Mouse (Mus musculus) CH12.LX (cell line): ENCODE results near the gene Nelfb. TPM values are rescaled to one million over a fixed set of nuclear protein-coding genes. Genes with fewer than 3 reads are reported as not detected.
A peak's percentile ranks its signal among the peaks of the same experiment; 100 is the strongest.

Source experiments
- DNase-seq: peaks from one replicate; pipeline ENCODE4 v3.0.0-alpha.2; 2013; ENCODE audit errors: extremely low read depth
- H3K27ac ChIP-seq: 2 replicates; pipeline ENCODE4 v1.5.1; 2012; ENCODE audit warnings: low read depth, mild to moderate bottlenecking, control low read depth, moderate library complexity; ENCODE audit not compliant: insufficient read depth
- H3K27me3 ChIP-seq: replicated peaks from 2 replicates; pipeline ENCODE3; 2012; ENCODE audit warnings: inconsistent platforms
- H3K36me3 ChIP-seq, 2 experiments: replicated peaks in 1 of 2; 2 replicates each; pipeline versions ENCODE3 to v1.6.1; 2012; ENCODE audit warnings: inconsistent platforms in 1 of 2, low read length in 1 of 2, mild to moderate bottlenecking in 1 of 2, mixed read lengths in 1 of 2, moderate library complexity in 1 of 2; ENCODE audit not compliant: control insufficient read depth in 1 of 2, insufficient read depth in 1 of 2
- H3K4me1 ChIP-seq, 2 experiments: 2 replicates each; pipeline ENCODE4 v1.6.1; 2012; ENCODE audit warnings: inconsistent platforms in 1 of 2, moderate library complexity in 1 of 2; ENCODE audit not compliant: insufficient read depth in 2 of 2, control insufficient read depth in 1 of 2
- H3K4me2 ChIP-seq: 2 replicates; pipeline ENCODE4 v1.6.1; 2012; ENCODE audit warnings: low read depth, mild to moderate bottlenecking, control low read depth; ENCODE audit not compliant: poor library complexity, insufficient read depth, severe bottlenecking
- H3K4me3 ChIP-seq, 3 experiments: fragments of 150-350 bp in 1 of 3; sonication (generic) in 1 of 3; replicated peaks in 1 of 3; 2 replicates each; pipeline versions ENCODE3 to v1.5.1; 2011 to 2012; ENCODE audit warnings: low read depth in 2 of 3, low read length in 2 of 3, mild to moderate bottlenecking in 2 of 3, moderate library complexity in 2 of 3, control low read depth in 1 of 3, improper control_type of control experiment in 1 of 3, inconsistent platforms in 1 of 3, mixed read lengths in 1 of 3; ENCODE audit not compliant: poor library complexity in 1 of 3
- H3K79me2 ChIP-seq: replicated peaks from 2 replicates; pipeline ENCODE4 v1.6.1; 2012; ENCODE audit warnings: mild to moderate bottlenecking, moderate library complexity; ENCODE audit not compliant: control insufficient read depth, poor library complexity, insufficient read depth, severe bottlenecking; ENCODE audit errors: extremely low read depth
- H3K9ac ChIP-seq: 2 replicates; pipeline ENCODE4 v1.6.1; 2012; ENCODE audit warnings: low read depth, mild to moderate bottlenecking, control low read depth, moderate library complexity; ENCODE audit not compliant: insufficient read depth
- H3K9me3 ChIP-seq: replicated peaks from 2 replicates; pipeline ENCODE3; 2012; ENCODE audit warnings: low read length, inconsistent platforms, mixed read lengths
- CTCF ChIP-seq, 2 experiments: IDR thresholded peaks in 1 of 2; conservative IDR thresholded peaks in 1 of 2; 2 replicates each; pipeline ENCODE4 v1.5.1; 2011 to 2012; ENCODE audit warnings: low read depth in 2 of 2, low read length in 2 of 2, improper control_type of control experiment in 1 of 2, inconsistent platforms in 1 of 2, mild to moderate bottlenecking in 1 of 2, moderate library complexity in 1 of 2
- ELF1 ChIP-seq: IDR thresholded peaks from 2 replicates; pipeline ENCODE4 v1.6.1; 2014; ENCODE audit warnings: low read depth, mild to moderate bottlenecking, inconsistent platforms, low read length, improper control_type of control experiment
- ETS1 ChIP-seq: conservative IDR thresholded peaks from 2 replicates; pipeline ENCODE4 v1.6.1; 2012; ENCODE audit warnings: low read depth, mild to moderate bottlenecking, inconsistent platforms, low read length, improper control_type of control experiment, moderate library complexity
- JUND ChIP-seq: conservative IDR thresholded peaks from 2 replicates; pipeline ENCODE4 v1.6.1; 2011; ENCODE audit warnings: low read depth, low read length, improper control_type of control experiment
- MEF2A ChIP-seq: IDR thresholded peaks from 2 replicates; pipeline ENCODE4 v1.6.1; 2014; ENCODE audit warnings: low read depth, mild to moderate bottlenecking, inconsistent platforms, low read length, improper control_type of control experiment, borderline replicate concordance
- MXI1 ChIP-seq: IDR thresholded peaks from 2 replicates; pipeline ENCODE4 v1.6.1; 2011; ENCODE audit warnings: mild to moderate bottlenecking, low read depth, low read length, improper control_type of control experiment
- MYC ChIP-seq: IDR thresholded peaks from 2 replicates; pipeline ENCODE4 v1.6.1; 2011; ENCODE audit warnings: low read depth, mild to moderate bottlenecking, improper control_type of control experiment, low read length
- PAX5 ChIP-seq: IDR thresholded peaks from 2 replicates; pipeline ENCODE4 v1.6.1; 2012; ENCODE audit warnings: low read length, inconsistent platforms, mixed read lengths
- RAD21 ChIP-seq: IDR thresholded peaks from 2 replicates; pipeline ENCODE4 v1.6.1; 2011; ENCODE audit warnings: low read depth, mild to moderate bottlenecking, low read length, improper control_type of control experiment, moderate library complexity
- RCOR1 ChIP-seq: conservative IDR thresholded peaks from 2 replicates; pipeline ENCODE4 v1.6.1; 2012; ENCODE audit warnings: low read depth, mild to moderate bottlenecking, inconsistent platforms, low read length, improper control_type of control experiment
- USF1 ChIP-seq: IDR thresholded peaks from 2 replicates; pipeline ENCODE4 v1.6.1; 2014; ENCODE audit warnings: low read depth, mild to moderate bottlenecking, inconsistent platforms, low read length, improper control_type of control experiment
- ZC3H11A ChIP-seq: IDR thresholded peaks from 2 replicates; pipeline ENCODE4 v1.6.1; 2012; ENCODE audit warnings: low read depth, mild to moderate bottlenecking, inconsistent platforms, low read length, improper control_type of control experiment
- ZNF384 ChIP-seq: IDR thresholded peaks from 2 replicates; pipeline ENCODE4 v1.6.1; 2012; ENCODE audit warnings: low read depth, low read length, improper control_type of control experiment, inconsistent platforms
- dilution Hi-C: fragments of 300-500 bp; cut with MboI; formaldehyde crosslinking; loops from 2 replicates; pipeline ENCODE4 v1.14.3; 2020; ENCODE audit warnings: low sequenced_read_pairs; ENCODE audit not compliant: extremely low pct_unique_long_range_greater_than_20kb, extremely low pct_ligation_motif_present
- in situ Hi-C: fragments of 300-500 bp; cut with MboI; formaldehyde crosslinking; loops from 3 replicates; pipeline ENCODE4 v1.14.3; 2019; ENCODE audit warnings: low sequenced_read_pairs, low pct_ligation_motif_present, low pct_unique_long_range_greater_than_20kb, mixed read lengths
- polyA plus RNA-seq: library from polyadenylated mRNA; unstranded; fragments of >175 nt; gene quantifications from 2 replicates; pipeline ENCODE4 v1.2.1, GENCODE M21; 2012; ENCODE audit warnings: low read depth; ENCODE audit not compliant: insufficient read length
- total RNA-seq, 2 experiments: library from RNA; depleted of rRNA; stranded (reverse); fragments of 300-350 nt in 1 of 2; fragments of >200 nt in 1 of 2; gene quantifications; 2 replicates each; pipeline ENCODE4 v1.2.3; 2012 to 2014

The Nelfb gene
- total and polyA plus RNA-seq, 3 experiments, result 53.6 to 58.0 (median 57.0) TPM

DNA sequence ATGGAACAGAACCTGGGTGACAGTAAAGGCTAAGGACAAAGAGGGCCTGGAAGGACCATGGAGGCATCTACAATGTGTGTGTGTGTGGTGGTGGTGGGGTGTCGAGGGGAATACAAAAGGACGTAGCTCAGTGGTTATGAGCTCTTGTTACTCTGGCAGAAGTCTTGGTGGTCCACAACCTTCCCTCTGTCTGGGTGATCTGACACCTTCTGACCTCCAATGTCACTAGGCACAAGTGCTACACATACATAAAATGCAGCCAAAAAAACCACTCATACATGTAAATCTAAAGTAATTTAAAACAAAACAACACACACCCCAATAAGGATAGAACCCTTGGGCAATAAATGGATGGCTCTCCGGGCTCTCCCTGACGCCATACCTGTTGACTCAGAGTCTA, 16.1 kb upstream of the Nelfb start:
- H3K4me2 ChIP-seq, result no peak overlapping the region
- H3K36me3 ChIP-seq, result peaks cover 8 to 14% of the 10 kb centered on the region in 2 experiments
- peaks cover 34% of the 10 kb centered on the region for H3K27me3 ChIP-seq
- in situ Hi-C loops (no loop called here), dilution Hi-C loops (no loop called here)
- no peak overlapping the region for H3K4me3 ChIP-seq
- H3K4me1 ChIP-seq, result peaks cover 6 to 27% of the 10 kb centered on the region in 2 experiments; a peak in 3 of 4 replicates
- DNase-seq, result no peak
- H3K9me3 ChIP-seq, result no peaks in the 10 kb centered on the region
- peaks cover 9% of the 10 kb centered on the region for H3K79me2 ChIP-seq
- no peak overlapping the region for H3K27ac ChIP-seq
- TF ChIP-seq USF1, result no peak
- no peak for TF ChIP-seq PAX5
- no peak for TF ChIP-seq MEF2A
- TF ChIP-seq RAD21, result no peak
- TF ChIP-seq, all 38 proteins: peak for 0
- no peak overlapping the region for H3K9ac ChIP-seq

DNA sequence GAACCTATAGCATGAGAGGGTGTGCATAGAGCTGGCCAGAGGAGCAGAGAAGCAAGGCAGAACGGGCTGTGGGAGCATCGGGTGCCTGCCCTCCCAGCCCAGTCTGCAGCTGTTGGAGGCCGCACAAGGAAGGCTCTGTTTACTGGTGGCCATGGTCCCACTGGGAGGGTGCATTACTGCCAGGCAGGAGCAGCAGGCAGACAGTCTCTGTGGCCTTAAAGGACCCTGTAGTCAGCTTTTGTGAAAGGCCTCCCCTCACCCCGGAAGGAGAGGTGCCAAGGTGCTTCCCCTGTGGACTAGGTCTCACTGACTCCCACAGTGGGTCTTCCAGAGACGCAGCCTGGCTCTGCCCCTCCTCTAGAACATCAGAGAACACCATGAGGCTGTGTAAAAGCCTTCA, 15.6 kb upstream of the Nelfb start:
- in situ Hi-C loops (no loop called here), dilution Hi-C loops (no loop called here)
- peaks cover 13 to 19% of the 10 kb centered on the region in 2 experiments for H3K36me3 ChIP-seq
- peaks cover 9% of the 10 kb centered on the region for H3K79me2 ChIP-seq
- no peak overlapping the region for H3K4me2 ChIP-seq
- peaks cover 10 to 29% of the 10 kb centered on the region in 2 experiments; a peak in 3 of 4 replicates for H3K4me1 ChIP-seq
- H3K9me3 ChIP-seq, result no peaks in the 10 kb centered on the region
- no peak overlapping the region for H3K9ac ChIP-seq
- H3K4me3 ChIP-seq, result no peak overlapping the region
- peaks cover 30% of the 10 kb centered on the region for H3K27me3 ChIP-seq
- TF ChIP-seq ELF1 (no peak), MYC (no peak), JUND (no peak), RCOR1 (no peak), MXI1 (no peak), CTCF (conservative IDR thresholded peaks at IDR 0.05 in 1 of 2, IDR thresholded peaks at IDR 0.05 in 1 of 2; ENCODE audit: low read depth in 2 of 2, low read length in 2 of 2) (no peak)
- no peak overlapping the region for H3K27ac ChIP-seq
- no peak for DNase-seq

DNA sequence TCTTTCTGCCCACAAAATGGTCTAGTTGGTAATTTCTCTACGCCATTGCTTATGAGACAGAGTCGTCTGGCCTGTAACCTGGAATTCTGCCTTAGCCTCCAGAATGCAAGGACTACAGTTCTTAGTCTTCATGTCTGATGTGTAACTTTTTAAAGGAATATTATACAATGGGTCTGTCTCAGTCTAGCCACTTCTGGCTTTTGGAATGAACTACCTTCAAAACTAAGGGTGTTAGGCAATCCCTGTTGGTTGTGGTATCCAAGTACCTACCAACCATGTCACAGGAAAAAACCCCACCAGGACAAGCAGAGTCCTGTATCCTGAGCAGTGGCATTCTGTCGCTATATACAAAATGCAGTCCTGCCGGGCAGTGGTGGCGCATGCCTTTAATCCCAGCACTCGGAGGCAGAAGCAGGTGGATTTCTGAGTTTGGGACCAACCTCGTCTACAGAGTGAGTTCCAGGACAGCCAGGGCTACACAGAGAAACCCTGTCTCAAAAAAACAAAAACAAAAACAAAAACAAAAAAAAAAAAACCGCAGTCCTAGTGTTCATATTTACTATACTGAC, 14.6 kb upstream of the Nelfb start:
- TF ChIP-seq MYC (no peak), MXI1 (no peak), ETS1 (no peak), ZNF384 (no peak), ELF1 (no peak), ZC3H11A (no peak)
- H3K4me3 ChIP-seq, result peak overlapping the region in 2 of 3 experiments; percentile 61 to 62
- no peak for DNase-seq
- no peaks in the 10 kb centered on the region for H3K9me3 ChIP-seq
- H3K27me3 ChIP-seq, result peaks cover 20% of the 10 kb centered on the region
- dilution Hi-C loops, result no loop called here
- in situ Hi-C loops, result no loop called here
- peak overlapping the region; percentile 89; the same call in 1 of the 2 replicates for H3K9ac ChIP-seq
- peak overlapping the region; percentile 76 for H3K4me2 ChIP-seq
- no peak overlapping the region for H3K27ac ChIP-seq
- peaks cover 22 to 26% of the 10 kb centered on the region in 2 experiments for H3K36me3 ChIP-seq
- H3K4me1 ChIP-seq, result peaks cover 13 to 34% of the 10 kb centered on the region in 2 experiments; a peak in 3 of 4 replicates
- H3K79me2 ChIP-seq, result peaks cover 9% of the 10 kb centered on the region
